Mouse (Mus musculus): ENCODE results near the gene Atp5s.

- no peak for TF ChIP-seq CTCF (IDR thresholded peaks at IDR 0.05; ENCODE audit: low read depth, low read length)
- TF ChIP-seq GATA1 (IDR thresholded peaks at IDR 0.05; ENCODE audit: borderline replicate concordance, low read length), result no peak
- TF ChIP-seq POLR2AphosphoS5 (IDR thresholded peaks at IDR 0.05; ENCODE audit: insufficient replicate concordance, low read depth, low read length), result no peak
- no peak for TF ChIP-seq TAL1 (conservative IDR thresholded peaks at IDR 0.05; ENCODE audit: low read depth, low read length)
These were observed 36.1 kb downstream of the Atp5s start for GRCm38 (mm10) chr12:69760743-69761406.
